Mouse (Mus musculus) lung, embryonic 16.5 days (tissue): ENCODE measurements around the gene Bcl11b. TPM values are rescaled to one million over a fixed set of nuclear protein-coding genes. Genes with fewer than 3 reads are reported as not detected.

Experiments used
- ATAC-seq: fragments of 200-750 bp; cut with Nextera tagmentation; 2 replicates; pipeline ENCODE4 v1.8.0; 2017; ENCODE audit warnings: low read depth, mild to moderate bottlenecking, moderate library complexity
- H3K27ac ChIP-seq: fragments of 300-500 bp; sonication (generic); 2 replicates; pipeline ENCODE4 v1.5.1; 2014; ENCODE audit warnings: mild to moderate bottlenecking, control low read depth, low read length
- H3K27me3 ChIP-seq: fragments of 300-500 bp; sonication (generic); 2 replicates; pipeline ENCODE4 v1.6.1; 2014; ENCODE audit warnings: low read depth, low read length, mixed read lengths; ENCODE audit not compliant: control insufficient read depth, insufficient read depth
- H3K36me3 ChIP-seq: fragments of 300-500 bp; sonication (generic); 2 replicates; pipeline ENCODE4 v1.6.1; 2014; ENCODE audit warnings: low read length; ENCODE audit not compliant: control insufficient read depth, insufficient read depth
- H3K4me1 ChIP-seq: fragments of 300-500 bp; sonication (generic); replicated peaks from 2 replicates; pipeline ENCODE4 v1.6.1; 2014; ENCODE audit warnings: low read length, mixed read lengths; ENCODE audit not compliant: control insufficient read depth, insufficient read depth
- H3K4me2 ChIP-seq: fragments of 300-500 bp; sonication (generic); 2 replicates; pipeline ENCODE4 v1.6.1; 2014; ENCODE audit warnings: low read depth, low read length, control low read depth
- H3K4me3 ChIP-seq: fragments of 300-500 bp; sonication (generic); 2 replicates; pipeline ENCODE4 v1.5.1; 2014; ENCODE audit warnings: mild to moderate bottlenecking, low read length, control low read depth
- H3K9ac ChIP-seq: fragments of 300-500 bp; sonication (generic); 2 replicates; pipeline ENCODE4 v1.6.1; 2014; ENCODE audit warnings: low read length, control low read depth
- H3K9me3 ChIP-seq: fragments of 300-500 bp; sonication (generic); 2 replicates; pipeline ENCODE4 v1.6.1; 2016; ENCODE audit warnings: low read length; ENCODE audit not compliant: control insufficient read depth
- WGBS: fragments of 180-500 bp; shearing (Covaris S2); extraction: QIAGEN DNeasy Blood & Tissue Kit; methylation state at CpG from one replicate; pipeline ENCODE4 v1.1.7; 2014; 5-methylcytosine and 5-hydroxymethylcytosine counted together
- polyA plus RNA-seq: library from polyadenylated mRNA; unstranded; fragments of >200 nt; fragmentation: Nextera tagmentation; extraction: Ambion mirVana; gene quantifications from 2 replicates; pipeline ENCODE4 v1.2.1, GENCODE M21; 2015

Bcl11b gene
- polyA plus RNA-seq, result 2.1 and 2.8 TPM in 2 replicates

- H3K9me3 ChIP-seq, result no peaks in the 10 kb centered on the region
- H3K9ac ChIP-seq, result peak within 1 kb of the TSS; percentile 89
- H3K4me3 ChIP-seq, result peak within 1 kb of the TSS; percentile 81
- H3K4me1 ChIP-seq, result peaks cover 21% of the 10 kb centered on the region
- H3K36me3 ChIP-seq, result no peaks in the 10 kb centered on the region
- WGBS, result under 1% methylated on average over 19 of the region's 19 CpGs
- H3K27ac ChIP-seq, result peak within 1 kb of the TSS; percentile 93
- H3K4me2 ChIP-seq, result peak within 1 kb of the TSS; percentile 99
- no peak for ATAC-seq
- H3K27me3 ChIP-seq, result peaks cover 70% of the 10 kb centered on the region
Observed at GRCm38 (mm10) chr12:108003483-108003882, at the start of gene Bcl11b. Gene Bcl11b (minus strand): TSS chr12:108003602.

- 31% methylated on average over 7 of the region's 7 CpGs for WGBS
- Histone ChIP-seq H3K36me3 (no peaks in the 10 kb centered on the region), H3K27me3 (no peaks in the 10 kb centered on the region), H3K9me3 (no peaks in the 10 kb centered on the region), H3K9ac (no peak overlapping the region), H3K4me3 (no peak overlapping the region), H3K4me1 (no peaks in the 10 kb centered on the region), H3K4me2 (no peak overlapping the region), H3K27ac (no peak overlapping the region)
- no peak for ATAC-seq
Observed at GRCm38 (mm10) chr12:108050996-108051395, 47.6 kb upstream of the Bcl11b start.

- H3K27ac ChIP-seq, result no peak overlapping the region
- H3K4me2 ChIP-seq, result no peak overlapping the region
- no peaks in the 10 kb centered on the region for H3K36me3 ChIP-seq
- no peaks in the 10 kb centered on the region for H3K9me3 ChIP-seq
- no peak overlapping the region for H3K4me3 ChIP-seq
- H3K9ac ChIP-seq, result no peak overlapping the region
- 66% methylated on average over 13 of the region's 13 CpGs for WGBS
- H3K27me3 ChIP-seq, result no peaks in the 10 kb centered on the region
- no peaks in the 10 kb centered on the region for H3K4me1 ChIP-seq
- ATAC-seq, result no peak
Observed at GRCm38 (mm10) chr12:108049625-108050024, 46.2 kb upstream of the Bcl11b start.

- 45% methylated on average over 3 of the region's 3 CpGs for WGBS
- H3K9ac ChIP-seq, result no peak overlapping the region
- no peak overlapping the region for H3K4me2 ChIP-seq
- no peaks in the 10 kb centered on the region for H3K36me3 ChIP-seq
- H3K9me3 ChIP-seq, result no peaks in the 10 kb centered on the region
- no peak overlapping the region for H3K4me3 ChIP-seq
- no peak for ATAC-seq
- no peak overlapping the region for H3K27ac ChIP-seq
- H3K27me3 ChIP-seq, result no peaks in the 10 kb centered on the region
- no peaks in the 10 kb centered on the region for H3K4me1 ChIP-seq
Observed at GRCm38 (mm10) chr12:108042239-108042571, 38.8 kb upstream of the Bcl11b start.

- peak; percentile 47 for ATAC-seq
- H3K4me3 ChIP-seq, result no peak overlapping the region
- H3K36me3 ChIP-seq, result no peaks in the 10 kb centered on the region
- no peaks in the 10 kb centered on the region for H3K9me3 ChIP-seq
- no peak overlapping the region for H3K9ac ChIP-seq
- no peaks in the 10 kb centered on the region for H3K4me1 ChIP-seq
- 33% methylated on average over 12 of the region's 12 CpGs for WGBS
- H3K27ac ChIP-seq, result no peak overlapping the region
- H3K4me2 ChIP-seq, result no peak overlapping the region
- no peaks in the 10 kb centered on the region for H3K27me3 ChIP-seq
Observed at GRCm38 (mm10) chr12:108041571-108042238, 38.3 kb upstream of the Bcl11b start.

GRCm38 (mm10) chr12:108037446-108037845 lies 34.0 kb upstream of the Bcl11b start:
- H3K9ac ChIP-seq, result no peak overlapping the region
- WGBS, result 15% methylated on average over 6 of the region's 6 CpGs
- ATAC-seq, result no peak

GRCm38 (mm10) chr12:108035412-108036078 lies 32.1 kb upstream of the Bcl11b start:
- H3K9ac ChIP-seq, result no peak overlapping the region
- no peak overlapping the region for H3K4me3 ChIP-seq
- ATAC-seq, result peak; percentile 34; the same call in 1 of the 2 replicates
- H3K4me1 ChIP-seq, result no peaks in the 10 kb centered on the region
- H3K4me2 ChIP-seq, result no peak overlapping the region
- no peaks in the 10 kb centered on the region for H3K9me3 ChIP-seq
- no peaks in the 10 kb centered on the region for H3K36me3 ChIP-seq
- H3K27me3 ChIP-seq, result no peaks in the 10 kb centered on the region
- H3K27ac ChIP-seq, result no peak overlapping the region
- 40% methylated on average over 13 of the region's 13 CpGs for WGBS

More at GRCm38 (mm10) chr12:108037446-108037845, 34.0 kb upstream of the Bcl11b start:
- no peak overlapping the region for H3K27ac ChIP-seq
- no peak overlapping the region for H3K4me2 ChIP-seq
- H3K36me3 ChIP-seq, result no peaks in the 10 kb centered on the region
- H3K27me3 ChIP-seq, result no peaks in the 10 kb centered on the region
- no peaks in the 10 kb centered on the region for H3K9me3 ChIP-seq
- H3K4me1 ChIP-seq, result no peaks in the 10 kb centered on the region
- H3K4me3 ChIP-seq, result no peak overlapping the region

GRCm38 (mm10) chr12:108022835-108023615 lies 19.6 kb upstream of the Bcl11b start:
- H3K4me1 ChIP-seq, result no peaks in the 10 kb centered on the region
- no peaks in the 10 kb centered on the region for H3K36me3 ChIP-seq
- WGBS, result 67% methylated on average over 15 of the region's 15 CpGs
- ATAC-seq, result no peak
- H3K9me3 ChIP-seq, result no peaks in the 10 kb centered on the region
- H3K27ac ChIP-seq, result no peak overlapping the region
- no peak overlapping the region for H3K4me3 ChIP-seq
- no peaks in the 10 kb centered on the region for H3K27me3 ChIP-seq
- no peak overlapping the region for H3K4me2 ChIP-seq
- no peak overlapping the region for H3K9ac ChIP-seq

GRCm38 (mm10) chr12:108012003-108012402 lies 8.6 kb upstream of the Bcl11b start:
- H3K9me3 ChIP-seq, result no peaks in the 10 kb centered on the region
- H3K36me3 ChIP-seq, result no peaks in the 10 kb centered on the region

More at GRCm38 (mm10) chr12:108012003-108012402, 8.6 kb upstream of the Bcl11b start:
- H3K4me2 ChIP-seq, result no peak overlapping the region
- 82% methylated on average over 12 of the region's 12 CpGs for WGBS
- H3K9ac ChIP-seq, result no peak overlapping the region
- no peak overlapping the region for H3K4me3 ChIP-seq
- peaks cover 10% of the 10 kb centered on the region for H3K27me3 ChIP-seq
- ATAC-seq, result no peak
- H3K4me1 ChIP-seq, result no peaks in the 10 kb centered on the region
- no peak overlapping the region for H3K27ac ChIP-seq
